Mouse (Mus musculus) splenic B cell, adult 2 months (primary cell): ENCODE data around the gene Mia2.
"Not testable (repeated sequence)": the region's sequence is repeated elsewhere in the genome, so short reads cannot be mapped to it uniquely, and the experiment has no call there.

Source experiments
- DNase-seq: peaks from one replicate; pipeline ENCODE4 v3.0.0-alpha.2; 2011; ENCODE audit warnings: low read depth, low spot score
- H3K27me3 ChIP-seq: 2 replicates; pipeline ENCODE4 v1.6.1; 2012; ENCODE audit warnings: mild to moderate bottlenecking, low read length, moderate library complexity, mixed read lengths; ENCODE audit not compliant: control insufficient read depth, poor library complexity, insufficient read depth, severe bottlenecking
- H3K36me3 ChIP-seq: 2 replicates; pipeline ENCODE4 v1.6.1; 2012; ENCODE audit warnings: mild to moderate bottlenecking, low read length, moderate library complexity, mixed read lengths; ENCODE audit not compliant: control insufficient read depth, poor library complexity, insufficient read depth, severe bottlenecking

Mia2 gene

GRCm38 (mm10) chr12:59095104-59096025 is at the start of gene Mia2:
Gene Mia2 (plus strand): TSS chr12:59095799.
- no peaks in the 10 kb centered on the region for H3K36me3 ChIP-seq
- DNase-seq: no peak

DNA sequence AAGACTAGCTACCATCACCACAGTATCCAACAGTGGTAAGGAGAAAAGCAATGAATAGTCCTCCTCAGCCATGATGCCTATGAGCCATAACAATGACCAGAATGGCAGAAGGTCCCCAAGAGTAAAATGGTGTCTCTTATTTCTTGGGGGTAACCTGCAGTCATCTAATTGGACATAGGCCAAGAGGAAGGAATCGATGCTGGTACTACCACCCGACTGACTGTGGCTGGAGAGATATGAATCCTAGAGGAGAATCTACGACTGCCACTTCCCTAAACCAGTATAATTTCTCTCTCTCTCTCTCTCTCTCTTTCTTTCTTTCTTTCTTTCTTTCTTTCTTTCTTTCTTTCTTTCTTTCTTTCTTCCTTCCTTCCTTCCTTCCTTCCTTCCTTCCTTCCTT is 43.1 kb upstream of the Mia2 start:
- Histone ChIP-seq H3K27me3 (no peaks in the 10 kb centered on the region), H3K36me3 (peaks cover 13% of the 10 kb centered on the region)
- DNase-seq: no peak

More at GRCm38 (mm10) chr12:59095104-59096025, at the start of gene Mia2:
- H3K27me3 ChIP-seq: no peaks in the 10 kb centered on the region

DNA sequence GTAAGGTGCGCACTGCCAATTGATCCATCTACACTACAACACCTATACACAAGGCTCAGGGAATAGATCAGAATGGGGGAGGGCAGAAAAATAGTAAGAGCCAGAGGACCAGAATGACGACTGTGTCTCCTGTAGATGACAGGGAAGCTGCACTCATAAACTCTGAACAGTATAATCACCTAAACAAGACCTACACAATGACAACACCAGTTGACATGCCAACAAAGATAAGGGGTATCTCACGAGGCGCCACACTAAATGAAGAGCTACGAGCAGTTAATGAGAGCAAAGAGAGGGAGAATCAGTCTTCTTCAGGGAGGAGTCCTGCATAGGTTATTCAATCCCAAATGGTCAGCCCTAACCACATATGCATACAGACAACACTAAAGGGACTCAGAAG is 42.4 kb upstream of the Mia2 start:
- Histone ChIP-seq H3K27me3 (no peaks in the 10 kb centered on the region), H3K36me3 (peaks cover 13% of the 10 kb centered on the region)
- no peak for DNase-seq

DNA sequence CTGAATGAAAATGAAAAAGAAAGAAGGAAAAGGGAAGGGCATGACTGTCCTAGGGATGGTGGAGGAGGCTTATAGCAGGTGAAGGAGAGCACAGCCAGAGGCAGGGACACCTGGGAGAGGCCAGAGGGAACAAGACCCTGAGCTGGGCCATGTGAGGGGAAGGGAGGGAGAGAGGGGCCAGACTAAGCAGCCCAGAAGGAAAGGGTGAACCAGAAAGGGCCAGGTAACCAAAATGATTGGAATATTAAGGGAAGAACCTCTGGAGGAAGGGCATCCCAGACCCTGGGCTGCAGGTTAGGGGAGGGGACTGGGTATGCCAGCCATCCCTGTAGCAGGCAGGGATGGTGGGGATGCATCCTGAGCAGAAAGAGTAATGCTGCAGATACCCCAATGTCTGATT is 41.6 kb upstream of the Mia2 start:
- Histone ChIP-seq H3K36me3 (peaks cover 10% of the 10 kb centered on the region), H3K27me3 (no peaks in the 10 kb centered on the region)
- no peak for DNase-seq

DNA sequence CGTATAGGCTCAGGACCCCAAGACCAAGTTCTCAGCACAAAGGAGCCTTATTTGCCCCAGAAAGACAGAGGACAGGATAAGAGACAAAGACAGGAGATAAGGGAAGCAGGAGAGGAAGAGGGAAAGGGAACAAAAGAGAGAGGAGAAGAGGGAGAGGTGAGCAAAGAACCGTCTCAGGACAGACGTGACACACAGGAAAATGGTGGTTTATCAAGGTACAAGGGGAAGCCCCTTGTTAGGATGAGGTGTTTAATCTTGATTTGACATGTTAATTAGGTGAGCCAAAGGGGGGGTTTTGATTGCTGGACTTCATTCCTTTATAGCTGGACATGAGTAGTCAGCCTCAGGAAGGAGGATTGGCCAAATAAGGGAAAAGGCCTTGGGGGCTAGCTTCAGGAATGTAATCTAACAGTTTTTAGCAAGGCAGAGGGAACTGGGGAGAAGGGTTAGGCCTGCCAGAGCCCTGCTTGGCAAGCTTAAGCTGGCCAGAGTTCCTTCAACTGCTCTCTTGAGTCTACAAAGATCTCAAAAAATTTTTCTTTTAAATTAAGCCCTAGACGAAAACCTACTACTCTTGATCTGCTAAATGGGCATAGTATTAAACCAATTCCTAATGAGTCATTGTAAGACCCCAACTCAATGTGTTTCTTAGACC is 40.3 kb upstream of the Mia2 start:
- Histone ChIP-seq H3K27me3 (no peaks in the 10 kb centered on the region), H3K36me3 (peaks cover 7% of the 10 kb centered on the region)
- no peak for DNase-seq

DNA sequence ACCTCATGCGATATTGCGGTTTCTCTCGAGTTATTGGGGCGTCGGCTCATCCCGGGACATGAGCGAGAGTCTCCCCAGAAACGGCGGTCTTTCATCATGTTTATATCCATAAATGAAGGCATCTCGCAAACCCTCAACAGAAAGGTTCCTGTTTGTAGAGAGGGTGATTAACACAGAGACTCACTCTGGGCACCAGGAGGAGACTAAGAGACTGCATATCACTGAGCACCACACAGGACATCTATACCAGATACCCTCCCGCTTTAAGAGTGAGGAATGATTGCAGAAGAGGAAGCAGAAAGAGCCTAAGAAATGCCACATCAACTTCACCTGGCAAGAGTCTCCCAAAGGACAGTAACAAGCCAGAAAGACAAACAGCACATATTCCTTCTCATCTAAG is 39.4 kb upstream of the Mia2 start:
- no peak for DNase-seq
- Histone ChIP-seq H3K36me3 (peaks cover 7% of the 10 kb centered on the region), H3K27me3 (no peaks in the 10 kb centered on the region)

- DNase-seq, H3K36me3 ChIP-seq, H3K27me3 ChIP-seq: not testable (repeated sequence)
Observed at GRCm38 (mm10) chr12:59058242-59058641, 37.4 kb upstream of the Mia2 start.

DNA sequence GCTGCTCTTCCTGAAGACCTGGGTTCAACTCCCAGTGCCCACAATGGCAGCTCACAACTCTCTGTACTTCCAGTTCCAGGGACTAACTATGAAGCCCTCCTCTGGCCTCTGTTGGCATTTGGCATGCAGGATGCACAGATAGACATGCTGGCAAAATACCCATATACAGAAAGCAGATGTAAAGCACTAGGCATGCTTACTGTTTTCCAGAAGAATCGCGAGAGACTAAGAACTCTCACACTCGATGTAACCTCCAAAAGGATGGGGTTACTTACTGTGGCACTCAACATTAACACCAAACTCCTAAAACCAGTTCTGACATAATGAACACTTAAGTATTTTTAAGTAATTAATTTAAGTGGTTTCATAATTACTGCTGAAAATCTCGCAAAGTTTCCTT is 35.3 kb upstream of the Mia2 start:
- no peak for DNase-seq
- Histone ChIP-seq H3K27me3 (no peaks in the 10 kb centered on the region), H3K36me3 (peaks cover 5% of the 10 kb centered on the region)

- Histone ChIP-seq H3K27me3 (no peaks in the 10 kb centered on the region), H3K36me3 (peaks cover 4% of the 10 kb centered on the region)
- peak; percentile 76 for DNase-seq
Observed at GRCm38 (mm10) chr12:59060993-59061595, 34.5 kb upstream of the Mia2 start, which contains the start of gene Trappc6b. Gene Trappc6b (minus strand): TSS chr12:59061472.

GRCm38 (mm10) chr12:59064837-59065236 is 30.8 kb upstream of the Mia2 start:
- Histone ChIP-seq H3K27me3 (no peaks in the 10 kb centered on the region), H3K36me3 (no peaks in the 10 kb centered on the region)
- no peak for DNase-seq

GRCm38 (mm10) chr12:59065776-59066175 is 29.8 kb upstream of the Mia2 start:
- Histone ChIP-seq H3K27me3 (no peaks in the 10 kb centered on the region), H3K36me3 (peaks cover 6% of the 10 kb centered on the region; the same call in 1 of the 2 replicates)
- DNase-seq: no peak

GRCm38 (mm10) chr12:59066448-59067077 is 29.0 kb upstream of the Mia2 start, which contains the start of gene Pnn:
Gene Pnn (plus strand): TSS chr12:59066884.
- peak; percentile 97 for DNase-seq
- peaks cover 8% of the 10 kb centered on the region; the same call in 1 of the 2 replicates for H3K36me3 ChIP-seq
- no peaks in the 10 kb centered on the region for H3K27me3 ChIP-seq

DNA sequence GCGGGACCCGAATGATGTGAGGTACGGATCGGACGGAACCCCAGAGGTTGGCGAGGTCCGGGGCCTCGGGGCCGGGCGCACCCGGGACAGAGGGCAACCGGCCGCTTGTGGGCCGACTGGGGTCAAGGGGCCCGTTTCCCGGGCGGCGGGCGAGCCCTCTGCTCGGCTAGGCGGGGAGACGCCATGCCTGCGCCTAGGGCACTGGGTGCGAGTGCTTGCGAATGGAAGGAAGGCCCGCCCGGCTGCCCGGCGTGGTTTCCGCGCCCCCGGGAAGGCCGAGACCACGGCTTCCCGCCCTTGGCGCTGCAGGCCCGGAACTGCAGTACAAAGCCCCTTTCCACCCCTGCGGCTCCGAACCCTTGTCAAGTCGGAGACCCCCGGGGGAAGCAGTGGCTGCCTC is 28.5 kb upstream of the Mia2 start:
- H3K27me3 ChIP-seq: no peaks in the 10 kb centered on the region
- DNase-seq: no peak
- H3K36me3 ChIP-seq: peaks cover 12% of the 10 kb centered on the region; the same call in 1 of the 2 replicates

DNA sequence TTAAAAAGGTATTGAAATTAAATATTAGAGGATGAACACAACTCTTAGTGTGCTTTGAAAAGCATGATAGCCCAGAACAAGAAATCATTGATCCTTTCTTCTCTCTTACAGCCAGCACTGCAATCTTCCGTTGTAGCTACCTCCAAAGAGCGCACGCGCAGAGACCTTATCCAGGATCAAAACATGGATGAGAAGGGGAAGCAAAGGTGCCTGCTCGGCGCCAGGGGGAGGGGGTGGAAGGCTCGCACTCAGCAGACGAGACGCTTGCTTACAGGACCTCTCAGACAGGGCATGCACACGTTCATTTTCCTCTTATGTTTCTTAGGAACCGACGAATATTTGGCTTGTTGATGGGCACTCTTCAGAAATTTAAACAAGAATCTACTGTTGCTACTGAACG is 26.8 kb upstream of the Mia2 start:
- no peak for DNase-seq
- Histone ChIP-seq H3K27me3 (no peaks in the 10 kb centered on the region), H3K36me3 (peaks cover 16% of the 10 kb centered on the region; the same call in 1 of the 2 replicates)
